Mouse (Mus musculus) heart, embryonic 15.5 days (tissue): ENCODE data around the gene Cplx1. TPM values are rescaled to one million over a fixed set of nuclear protein-coding genes. Genes with fewer than 3 reads are reported as not detected.
"Not testable (repeated sequence)": the region's sequence is repeated elsewhere in the genome, so short reads cannot be mapped to it uniquely, and the experiment has no call there.

ENCODE experiments used
- ATAC-seq: fragments of 200-750 bp; cut with Nextera tagmentation; replicated peaks from 2 replicates; pipeline ENCODE4 v1.8.0; 2017; ENCODE audit warnings: low read depth, moderate TSS enrichment; ENCODE audit not compliant: insufficient number of reproducible peaks, insufficient read depth, low FRiP score
- H3K27ac ChIP-seq: fragments of 300-500 bp; sonication (generic); 2 replicates; pipeline ENCODE4 v1.5.1; 2015; ENCODE audit warnings: mild to moderate bottlenecking, inconsistent platforms
- H3K27me3 ChIP-seq: fragments of 300-500 bp; sonication (generic); 2 replicates; pipeline ENCODE4 v1.6.1; 2015; ENCODE audit warnings: inconsistent platforms
- H3K36me3 ChIP-seq: fragments of 300-500 bp; sonication (generic); 2 replicates; pipeline ENCODE4 v1.6.1; 2015; ENCODE audit warnings: mild to moderate bottlenecking, inconsistent platforms
- H3K4me1 ChIP-seq: fragments of 300-500 bp; sonication (generic); replicated peaks from 2 replicates; pipeline ENCODE4 v1.6.1; 2015; ENCODE audit warnings: inconsistent platforms
- H3K4me2 ChIP-seq: fragments of 300-500 bp; sonication (generic); 2 replicates; pipeline ENCODE4 v1.6.1; 2015; ENCODE audit warnings: inconsistent platforms, mild to moderate bottlenecking, moderate library complexity
- H3K4me3 ChIP-seq: fragments of 300-500 bp; sonication (generic); 2 replicates; pipeline ENCODE4 v1.5.1; 2015; ENCODE audit warnings: mild to moderate bottlenecking, inconsistent platforms
- H3K9ac ChIP-seq: fragments of 300-500 bp; sonication (generic); 2 replicates; pipeline ENCODE4 v1.6.1; 2015; ENCODE audit warnings: mild to moderate bottlenecking, inconsistent platforms
- H3K9me3 ChIP-seq: fragments of 300-500 bp; sonication (generic); replicated peaks from 2 replicates; pipeline ENCODE4 v1.6.1; 2016; ENCODE audit warnings: inconsistent platforms
- WGBS: fragments of 180-500 bp; shearing (Covaris S2); methylation state at CpG from one replicate; pipeline ENCODE4 v1.1.7; 2015; ENCODE audit warnings: mixed read lengths; 5-methylcytosine and 5-hydroxymethylcytosine counted together
- polyA plus RNA-seq: library from polyadenylated mRNA; unstranded; fragments of >200 nt; fragmentation: Nextera tagmentation; extraction: Ambion mirVana; gene quantifications from 2 replicates; pipeline ENCODE4 v1.2.1, GENCODE M21; 2015

Gene Cplx1
- polyA plus RNA-seq, 1 experiment from 2014 or later = 0.66 TPM

GRCm38 (mm10) chr5:108515581-108516361, 34.1 kb downstream of the Cplx1 start:
- no peak overlapping the region for H3K4me2 ChIP-seq
- H3K27ac ChIP-seq = no peak overlapping the region
- H3K9me3 ChIP-seq = no peaks in the 10 kb centered on the region
- WGBS = 55% methylated on average over 6 of the region's 6 CpGs
- H3K9ac ChIP-seq = no peak overlapping the region
- no peak overlapping the region for H3K4me3 ChIP-seq
- ATAC-seq = no peak
- no peaks in the 10 kb centered on the region for H3K36me3 ChIP-seq
- H3K4me1 ChIP-seq = no peaks in the 10 kb centered on the region
- H3K27me3 ChIP-seq = no peaks in the 10 kb centered on the region

GRCm38 (mm10) chr5:108502286-108502685, 47.5 kb downstream of the Cplx1 start:
- ATAC-seq = no peak
- no peak overlapping the region for H3K9ac ChIP-seq
- 87% methylated on average over 18 of the region's 18 CpGs for WGBS
- no peaks in the 10 kb centered on the region for H3K4me1 ChIP-seq
- no peak overlapping the region for H3K4me2 ChIP-seq
- no peaks in the 10 kb centered on the region for H3K27me3 ChIP-seq
- peaks cover 77% of the 10 kb centered on the region for H3K36me3 ChIP-seq
- H3K9me3 ChIP-seq = no peaks in the 10 kb centered on the region
- no peak overlapping the region for H3K27ac ChIP-seq
- H3K4me3 ChIP-seq = no peak overlapping the region

DNA sequence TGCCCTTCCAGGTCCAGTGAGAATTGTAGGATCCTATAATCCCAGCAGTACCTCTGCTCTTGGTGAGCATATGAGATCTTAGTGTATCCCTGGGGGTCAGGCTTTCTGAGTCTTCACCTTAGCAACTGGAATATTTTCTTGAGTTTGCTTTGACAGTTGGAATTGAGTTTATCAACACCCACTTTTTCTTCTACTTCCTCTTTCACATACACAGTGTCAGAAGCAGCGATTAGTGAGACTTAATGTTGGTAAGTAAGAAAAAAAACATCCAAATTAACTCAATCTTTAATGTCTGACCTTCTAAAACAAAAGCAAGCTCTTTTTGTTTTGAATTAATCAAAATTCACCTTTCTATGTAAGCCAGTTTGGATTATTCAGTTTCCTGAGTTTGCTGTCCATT, 48.3 kb downstream of the Cplx1 start:
- H3K9ac ChIP-seq = no peak overlapping the region
- H3K36me3 ChIP-seq = peaks cover 83% of the 10 kb centered on the region
- no peaks in the 10 kb centered on the region for H3K4me1 ChIP-seq
- H3K4me3 ChIP-seq = no peak overlapping the region
- 86% methylated on average over 1 of the region's 1 CpGs for WGBS
- no peak for ATAC-seq
- H3K27me3 ChIP-seq = no peaks in the 10 kb centered on the region
- H3K27ac ChIP-seq = no peak overlapping the region
- no peak overlapping the region for H3K4me2 ChIP-seq
- no peaks in the 10 kb centered on the region for H3K9me3 ChIP-seq

DNA sequence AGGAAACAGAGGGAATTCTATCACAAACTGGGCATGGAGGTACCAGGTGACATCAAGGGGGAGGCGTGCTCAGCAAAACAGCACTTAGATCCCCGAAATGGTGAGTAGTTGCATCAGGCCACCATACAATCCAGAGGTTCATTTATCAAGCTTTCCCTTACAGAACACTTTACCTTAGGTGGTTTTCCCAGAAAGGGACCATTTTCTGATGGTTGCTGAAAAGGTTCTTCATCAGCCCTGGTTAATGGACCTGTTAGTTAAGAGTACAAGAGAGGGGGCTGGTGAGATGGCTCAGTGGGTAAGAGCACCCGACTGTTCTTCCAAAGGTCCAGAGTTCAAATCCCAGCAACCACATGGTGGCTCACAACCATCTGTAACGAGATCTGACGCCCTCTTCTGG, 63.7 kb downstream of the Cplx1 start:
- not testable (repeated sequence) for H3K9me3 ChIP-seq, H3K4me3 ChIP-seq, ATAC-seq, H3K9ac ChIP-seq, H3K4me1 ChIP-seq, H3K27ac ChIP-seq, H3K27me3 ChIP-seq, H3K4me2 ChIP-seq
- WGBS = 98% methylated on average over 5 of the region's 5 CpGs
- H3K36me3 ChIP-seq = peaks cover 46% of the 10 kb centered on the region

GRCm38 (mm10) chr5:108485239-108485638, 64.6 kb downstream of the Cplx1 start:
- Histone ChIP-seq H3K9me3 (no peaks in the 10 kb centered on the region), H3K27me3 (no peaks in the 10 kb centered on the region), H3K4me2 (no peak overlapping the region), H3K9ac (no peak overlapping the region), H3K36me3 (peaks cover 39% of the 10 kb centered on the region), H3K4me1 (no peaks in the 10 kb centered on the region), H3K27ac (no peak overlapping the region), H3K4me3 (no peak overlapping the region)
- 96% methylated on average over 2 of the region's 2 CpGs for WGBS
- no peak for ATAC-seq

- Histone ChIP-seq H3K27ac (no peak overlapping the region), H3K27me3 (no peaks in the 10 kb centered on the region), H3K9ac (no peak overlapping the region), H3K36me3 (peaks cover 34% of the 10 kb centered on the region), H3K4me1 (no peaks in the 10 kb centered on the region), H3K4me3 (no peak overlapping the region), H3K4me2 (no peak overlapping the region), H3K9me3 (no peaks in the 10 kb centered on the region)
- no peak for ATAC-seq
- WGBS = 93% methylated on average over 6 of the region's 6 CpGs
Measured at GRCm38 (mm10) chr5:108483006-108483405, 66.8 kb downstream of the Cplx1 start.

DNA sequence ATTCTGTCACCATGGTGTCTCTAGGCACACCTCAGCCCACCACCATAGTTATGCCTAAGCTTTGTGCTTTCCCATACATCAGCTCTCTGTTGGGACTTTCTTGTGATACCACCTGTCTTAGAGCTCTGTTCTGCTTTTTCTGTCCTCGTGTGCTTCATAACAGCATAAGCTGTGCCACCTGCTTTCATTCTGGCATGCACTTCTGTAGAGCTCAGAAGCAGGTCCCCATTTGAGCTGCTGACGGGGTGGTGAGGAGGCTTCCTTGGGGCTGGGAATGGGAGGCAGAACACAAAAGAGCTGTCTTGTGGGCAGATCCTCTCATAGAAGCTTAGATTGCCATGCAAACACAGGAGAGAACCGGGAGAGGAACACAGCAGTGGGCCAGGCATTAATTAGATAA, 73.8 kb downstream of the Cplx1 start:
- WGBS = 86% methylated on average over 3 of the region's 3 CpGs
- Histone ChIP-seq H3K4me3 (no peak overlapping the region), H3K27ac (no peak overlapping the region), H3K27me3 (no peaks in the 10 kb centered on the region), H3K9me3 (no peaks in the 10 kb centered on the region), H3K36me3 (peaks cover 70% of the 10 kb centered on the region), H3K4me2 (no peak overlapping the region), H3K4me1 (no peaks in the 10 kb centered on the region), H3K9ac (no peak overlapping the region)
- no peak for ATAC-seq

DNA sequence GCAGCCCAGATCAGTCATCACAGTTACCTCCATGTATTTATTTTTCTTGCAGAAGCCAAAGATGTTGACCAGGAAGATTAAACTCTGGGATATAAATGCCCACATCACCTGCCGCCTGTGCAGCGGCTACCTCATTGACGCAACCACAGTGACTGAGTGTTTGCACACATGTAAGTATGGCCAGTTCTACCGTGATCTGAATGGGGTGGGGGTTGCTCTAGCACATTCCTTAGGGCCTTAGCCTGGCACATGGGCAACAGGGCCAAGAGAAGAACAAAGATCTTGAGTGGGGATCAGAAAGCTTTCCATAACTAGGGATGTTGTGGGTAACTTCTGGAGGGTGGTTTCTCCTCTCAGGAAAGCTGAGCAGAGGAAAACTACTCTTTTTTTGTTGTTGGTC, 76.1 kb downstream of the Cplx1 start:
- 83% methylated on average over 4 of the region's 4 CpGs for WGBS
- H3K27ac ChIP-seq = no peak overlapping the region
- H3K9me3 ChIP-seq = no peaks in the 10 kb centered on the region
- peaks cover 64% of the 10 kb centered on the region for H3K36me3 ChIP-seq
- ATAC-seq = no peak
- H3K4me1 ChIP-seq = peaks cover 5% of the 10 kb centered on the region; the same call in 1 of the 2 replicates
- no peak overlapping the region for H3K9ac ChIP-seq
- no peak overlapping the region for H3K4me2 ChIP-seq
- no peak overlapping the region for H3K4me3 ChIP-seq
- no peaks in the 10 kb centered on the region for H3K27me3 ChIP-seq

DNA sequence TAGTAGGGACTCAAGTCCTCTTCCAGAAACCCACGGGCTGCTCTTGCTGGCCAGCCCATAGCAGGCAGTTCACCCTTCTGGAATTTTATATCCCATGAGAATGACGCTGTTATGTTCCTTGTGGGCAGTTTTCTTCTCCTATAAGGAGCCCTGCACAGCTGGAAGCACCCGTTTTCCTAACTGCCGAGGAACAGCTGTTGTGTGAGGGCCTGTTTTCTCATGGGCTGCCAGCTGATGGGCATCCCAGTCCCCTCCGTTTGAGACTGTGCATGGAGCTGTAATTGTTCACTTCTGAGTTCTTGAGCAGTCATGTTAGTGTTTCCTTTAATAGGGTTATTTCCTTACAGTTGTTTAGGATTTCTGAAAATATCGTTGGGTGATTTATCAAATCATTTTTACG, 80.2 kb downstream of the Cplx1 start:
- Histone ChIP-seq H3K4me1 (peaks cover 24% of the 10 kb centered on the region), H3K9ac (no peak overlapping the region), H3K9me3 (no peaks in the 10 kb centered on the region), H3K27me3 (no peaks in the 10 kb centered on the region), H3K27ac (no peak overlapping the region), H3K36me3 (peaks cover 25% of the 10 kb centered on the region), H3K4me3 (no peak overlapping the region), H3K4me2 (no peak overlapping the region)
- 78% methylated on average over 7 of the region's 7 CpGs for WGBS
- no peak for ATAC-seq

Other genes with a start within 250 kb of the Cplx1 start
- 5.3 and 5.7 TPM in 2 replicates for gene Pigg, start 237.4 kb downstream of the Cplx1 start, polyA plus RNA-seq
- gene Gm42517, start 182.1 kb downstream of the Cplx1 start, polyA plus RNA-seq = not detected in 2 replicates
- 0.19 and 0.20 TPM in 2 replicates for gene Pde6b, start 161.6 kb downstream of the Cplx1 start, polyA plus RNA-seq
- gene Atp5k, start 115.6 kb downstream of the Cplx1 start, polyA plus RNA-seq = 639 and 1,118 TPM in 2 replicates
- 0.35 and 0.43 TPM in 2 replicates for gene Mfsd7a, start 101.1 kb downstream of the Cplx1 start, polyA plus RNA-seq
- 15.2 and 17.9 TPM in 2 replicates for gene Pcgf3, start 88.8 kb downstream of the Cplx1 start, polyA plus RNA-seq
- gene Gak, start 79.7 kb upstream of the Cplx1 start, polyA plus RNA-seq = 23.6 and 35.4 TPM in 2 replicates
- 14.1 and 18.9 TPM in 2 replicates for gene Tmem175, start 79.7 kb upstream of the Cplx1 start, polyA plus RNA-seq
- gene Idua, start 110.3 kb upstream of the Cplx1 start, polyA plus RNA-seq = 13.9 and 15.2 TPM in 2 replicates
- gene Dgkq, start 119.6 kb upstream of the Cplx1 start, polyA plus RNA-seq = 6.7 and 7.4 TPM in 2 replicates
- 0.29 and 0.71 TPM in 2 replicates for gene Slc26a1, start 125.5 kb upstream of the Cplx1 start, polyA plus RNA-seq
- 14.6 and 20.1 TPM in 2 replicates for gene Fgfrl1, start 142.4 kb upstream of the Cplx1 start, polyA plus RNA-seq
- not detected in 2 replicates for gene Rnf212, start 225.0 kb upstream of the Cplx1 start, polyA plus RNA-seq
- not detected in 2 replicates for gene Tmed11, start 245.3 kb upstream of the Cplx1 start, polyA plus RNA-seq